Mouse (Mus musculus): Measurements from ENCODE around the gene Ppp4r3a. TPM values are rescaled to one million over a fixed set of nuclear protein-coding genes. Genes with fewer than 3 reads are reported as not detected.
"Not testable (repeated sequence)": the region's sequence is repeated elsewhere in the genome, so short reads cannot be mapped to it uniquely, and the experiment has no call there.

Gene Ppp4r3a
- 36.4 and 38.5 TPM in 2 replicates for polyA plus RNA-seq (2015; fragmentation: Nextera tagmentation; extraction: Ambion mirVana)

- peak within 1 kb of the TSS; percentile 88 for H3K9ac ChIP-seq (replicated peaks)
- peaks cover 39% of the 10 kb centered on the region for H3K4me1 ChIP-seq
- H3K4me3 ChIP-seq, result peak within 1 kb of the TSS; percentile 90
- no peaks in the 10 kb centered on the region for H3K9me3 ChIP-seq
- WGBS, result under 1% methylated on average over 86 of the region's 90 CpGs
- no peaks in the 10 kb centered on the region for H3K36me3 ChIP-seq
- H3K27ac ChIP-seq (replicated peaks), result peak within 1 kb of the TSS; percentile 99
- ATAC-seq (replicated peaks), result peak; percentile 97
- no peaks in the 10 kb centered on the region for H3K27me3 ChIP-seq
- peak within 1 kb of the TSS; percentile 61 for H3K4me2 ChIP-seq (replicated peaks)
These were observed at the start of gene Ppp4r3a for GRCm38 (mm10) chr12:101083076-101083838. Gene Ppp4r3a (minus strand): TSS chr12:101083702.

GRCm38 (mm10) chr12:101123013-101123412 is 39.5 kb upstream of the Ppp4r3a start:
- WGBS, result 8% methylated on average over 1 of the region's 1 CpGs
- no peak for ATAC-seq (replicated peaks)
- Histone ChIP-seq H3K4me3 (no peak overlapping the region), H3K36me3 (no peaks in the 10 kb centered on the region), H3K4me1 (no peaks in the 10 kb centered on the region), H3K27ac (replicated peaks) (no peak overlapping the region), H3K9ac (replicated peaks) (no peak overlapping the region), H3K4me2 (replicated peaks) (no peak overlapping the region), H3K27me3 (no peaks in the 10 kb centered on the region), H3K9me3 (no peaks in the 10 kb centered on the region)

- not testable (repeated sequence) for H3K27ac ChIP-seq (replicated peaks); H3K27me3 ChIP-seq; H3K4me3 ChIP-seq; H3K4me2 ChIP-seq (replicated peaks); H3K9ac ChIP-seq (replicated peaks); ATAC-seq (replicated peaks); H3K36me3 ChIP-seq; H3K4me1 ChIP-seq; H3K9me3 ChIP-seq
- WGBS, result 72% methylated on average over 4 of the region's 4 CpGs
These were observed 38.6 kb upstream of the Ppp4r3a start for GRCm38 (mm10) chr12:101122066-101122465.

GRCm38 (mm10) chr12:101109794-101110585 is 26.5 kb upstream of the Ppp4r3a start:
- H3K27me3 ChIP-seq; H3K4me3 ChIP-seq; H3K4me2 ChIP-seq (replicated peaks); H3K36me3 ChIP-seq; H3K9ac ChIP-seq (replicated peaks); H3K4me1 ChIP-seq; H3K9me3 ChIP-seq; ATAC-seq (replicated peaks); H3K27ac ChIP-seq (replicated peaks): not testable (repeated sequence)
- 67% methylated on average over 3 of the region's 3 CpGs for WGBS

- no peaks in the 10 kb centered on the region for H3K4me1 ChIP-seq
- no peak for ATAC-seq (replicated peaks)
- no peaks in the 10 kb centered on the region for H3K9me3 ChIP-seq
- no peak overlapping the region for H3K4me3 ChIP-seq
- no peaks in the 10 kb centered on the region for H3K36me3 ChIP-seq
- 96% methylated on average over 1 of the region's 1 CpGs for WGBS
- H3K27ac ChIP-seq (replicated peaks), result no peak overlapping the region
- H3K27me3 ChIP-seq, result no peaks in the 10 kb centered on the region
- no peak overlapping the region for H3K4me2 ChIP-seq (replicated peaks)
- H3K9ac ChIP-seq (replicated peaks), result no peak overlapping the region
These were observed 24.2 kb upstream of the Ppp4r3a start for GRCm38 (mm10) chr12:101107722-101108121.

- Histone ChIP-seq H3K9me3 (no peaks in the 10 kb centered on the region), H3K4me1 (no peaks in the 10 kb centered on the region), H3K27me3 (no peaks in the 10 kb centered on the region), H3K4me2 (replicated peaks) (no peak overlapping the region), H3K27ac (replicated peaks) (no peak overlapping the region), H3K9ac (replicated peaks) (no peak overlapping the region), H3K4me3 (no peak overlapping the region), H3K36me3 (no peaks in the 10 kb centered on the region)
- 31% methylated on average over 5 of the region's 5 CpGs for WGBS
- no peak for ATAC-seq (replicated peaks)
These were observed 22.1 kb upstream of the Ppp4r3a start for GRCm38 (mm10) chr12:101105571-101105970.

GRCm38 (mm10) chr12:101102648-101103047 is 19.1 kb upstream of the Ppp4r3a start:
- Histone ChIP-seq H3K27me3 (no peaks in the 10 kb centered on the region), H3K4me3 (no peak overlapping the region), H3K9ac (replicated peaks) (no peak overlapping the region), H3K4me1 (no peaks in the 10 kb centered on the region), H3K9me3 (no peaks in the 10 kb centered on the region), H3K4me2 (replicated peaks) (no peak overlapping the region), H3K27ac (replicated peaks) (no peak overlapping the region), H3K36me3 (no peaks in the 10 kb centered on the region)
- 76% methylated on average over 3 of the region's 3 CpGs for WGBS
- no peak for ATAC-seq (replicated peaks)

- H3K4me1 ChIP-seq; H3K9me3 ChIP-seq; H3K27ac ChIP-seq (replicated peaks); H3K27me3 ChIP-seq; H3K9ac ChIP-seq (replicated peaks); ATAC-seq (replicated peaks); H3K4me3 ChIP-seq; H3K36me3 ChIP-seq; H3K4me2 ChIP-seq (replicated peaks): not testable (repeated sequence)
- 68% methylated on average over 3 of the region's 3 CpGs for WGBS
These were observed 10.2 kb upstream of the Ppp4r3a start for GRCm38 (mm10) chr12:101093678-101094077.

- Histone ChIP-seq H3K4me3 (no peak overlapping the region), H3K27me3 (no peaks in the 10 kb centered on the region), H3K36me3 (no peaks in the 10 kb centered on the region), H3K4me1 (peaks cover under 1% of the 10 kb centered on the region; the same call in 1 of the 2 replicates), H3K9ac (replicated peaks) (no peak overlapping the region), H3K9me3 (no peaks in the 10 kb centered on the region), H3K27ac (replicated peaks) (no peak overlapping the region), H3K4me2 (replicated peaks) (no peak overlapping the region)
- ATAC-seq (replicated peaks), result no peak
- WGBS, result 77% methylated on average over 1 of the region's 1 CpGs
These were observed 6.5 kb upstream of the Ppp4r3a start for GRCm38 (mm10) chr12:101089955-101090354.

GRCm38 (mm10) chr12:101087406-101087805 is 3.9 kb upstream of the Ppp4r3a start:
- Histone ChIP-seq H3K9me3 (no peaks in the 10 kb centered on the region), H3K27ac (replicated peaks) (no peak overlapping the region), H3K4me1 (peaks cover 9% of the 10 kb centered on the region), H3K4me3 (no peak overlapping the region), H3K27me3 (no peaks in the 10 kb centered on the region), H3K9ac (replicated peaks) (no peak overlapping the region), H3K36me3 (no peaks in the 10 kb centered on the region), H3K4me2 (replicated peaks) (no peak overlapping the region)
- WGBS, result 91% methylated on average over 1 of the region's 1 CpGs
- ATAC-seq (replicated peaks), result no peak

- no peak for ATAC-seq (replicated peaks)
- 90% methylated on average over 9 of the region's 9 CpGs for WGBS
- H3K4me1 ChIP-seq, result peaks cover 30% of the 10 kb centered on the region
- no peaks in the 10 kb centered on the region for H3K36me3 ChIP-seq
- no peak overlapping the region; the same call in 1 of the 2 replicates for H3K9ac ChIP-seq (replicated peaks)
- no peaks in the 10 kb centered on the region for H3K27me3 ChIP-seq
- 0 out of 2 replicates have a peak overlapping the region, but pooled peaks have one; percentile 90 for H3K4me3 ChIP-seq
- no peak overlapping the region for H3K27ac ChIP-seq (replicated peaks)
- H3K9me3 ChIP-seq, result no peaks in the 10 kb centered on the region
- no peak overlapping the region for H3K4me2 ChIP-seq (replicated peaks)
These were observed 1.6 kb upstream of the Ppp4r3a start for GRCm38 (mm10) chr12:101084881-101085666.

GRCm38 (mm10) chr12:101084237-101084636 is 735 bp upstream of the Ppp4r3a start:
- H3K9ac ChIP-seq (replicated peaks), result peak overlapping the region; percentile 88
- WGBS, result 5% methylated on average over 4 of the region's 4 CpGs
- ATAC-seq (replicated peaks), result peak; percentile 5

More at GRCm38 (mm10) chr12:101084237-101084636, 735 bp upstream of the Ppp4r3a start:
- Histone ChIP-seq H3K4me3 (peak overlapping the region; percentile 90), H3K9me3 (no peaks in the 10 kb centered on the region), H3K4me2 (replicated peaks) (peak overlapping the region; percentile 60), H3K27ac (replicated peaks) (peak overlapping the region; percentile 99), H3K27me3 (no peaks in the 10 kb centered on the region), H3K36me3 (no peaks in the 10 kb centered on the region), H3K4me1 (peaks cover 30% of the 10 kb centered on the region)
